Mouse (Mus musculus) hindbrain, embryonic 11.5 days (tissue): Measurements from ENCODE around the gene Ggct. TPM values are rescaled to one million over a fixed set of nuclear protein-coding genes. Genes with fewer than 3 reads are reported as not detected.

ENCODE experiments used
- ATAC-seq: fragments of 200-750 bp; cut with Nextera tagmentation; 2 replicates; pipeline ENCODE4 v1.8.0; 2017; ENCODE audit warnings: mild to moderate bottlenecking, moderate TSS enrichment, moderate library complexity; ENCODE audit not compliant: low FRiP score
- DNase-seq: peaks from one replicate; pipeline ENCODE4 v3.0.0-alpha.2; 2015; ENCODE audit warnings: low spot score
- H3K27ac ChIP-seq: fragments of 300-500 bp; sonication (generic); 2 replicates; pipeline ENCODE4 v1.5.1; 2014; ENCODE audit warnings: mild to moderate bottlenecking, low read depth, low read length
- H3K27me3 ChIP-seq: fragments of 300-500 bp; sonication (generic); 2 replicates; pipeline ENCODE4 v1.6.1; 2014; ENCODE audit warnings: mild to moderate bottlenecking, low read length, moderate library complexity, mixed read lengths; ENCODE audit not compliant: control insufficient read depth, insufficient read depth
- H3K36me3 ChIP-seq: fragments of 300-500 bp; sonication (generic); 2 replicates; pipeline ENCODE4 v1.6.1; 2014; ENCODE audit warnings: mild to moderate bottlenecking, low read length, moderate library complexity, mixed read lengths; ENCODE audit not compliant: control insufficient read depth, insufficient read depth
- H3K4me1 ChIP-seq: fragments of 300-500 bp; sonication (generic); replicated peaks from 2 replicates; pipeline ENCODE4 v1.6.1; 2014; ENCODE audit warnings: low read length, mixed read lengths; ENCODE audit not compliant: control insufficient read depth, insufficient read depth
- H3K4me2 ChIP-seq: fragments of 300-500 bp; sonication (generic); replicated peaks from 2 replicates; pipeline ENCODE4 v1.6.1; 2014; ENCODE audit warnings: mild to moderate bottlenecking, low read depth, low read length
- H3K4me3 ChIP-seq: fragments of 300-500 bp; sonication (generic); 2 replicates; pipeline ENCODE4 v1.5.1; 2014; ENCODE audit warnings: low read depth, low read length
- H3K9ac ChIP-seq: fragments of 300-500 bp; sonication (generic); 2 replicates; pipeline ENCODE4 v1.6.1; 2014; ENCODE audit warnings: low read depth, low read length
- H3K9me3 ChIP-seq: fragments of 300-500 bp; sonication (generic); 2 replicates; pipeline ENCODE4 v1.6.1; 2016; ENCODE audit warnings: low read length; ENCODE audit not compliant: control insufficient read depth
- WGBS: fragments of 180-500 bp; shearing (Covaris S2); extraction: QIAGEN DNeasy Blood & Tissue Kit; methylation state at CpG from one replicate; pipeline ENCODE4 v1.1.7; 2014; 5-methylcytosine and 5-hydroxymethylcytosine counted together
- polyA plus RNA-seq: library from polyadenylated mRNA; unstranded; fragments of >200 nt; fragmentation: Nextera tagmentation; extraction: Ambion mirVana; gene quantifications from 2 replicates; pipeline ENCODE4 v1.2.1, GENCODE M21; 2014

Ggct gene
- polyA plus RNA-seq, 1 experiment from 2014 or later: 18.9 TPM

DNA sequence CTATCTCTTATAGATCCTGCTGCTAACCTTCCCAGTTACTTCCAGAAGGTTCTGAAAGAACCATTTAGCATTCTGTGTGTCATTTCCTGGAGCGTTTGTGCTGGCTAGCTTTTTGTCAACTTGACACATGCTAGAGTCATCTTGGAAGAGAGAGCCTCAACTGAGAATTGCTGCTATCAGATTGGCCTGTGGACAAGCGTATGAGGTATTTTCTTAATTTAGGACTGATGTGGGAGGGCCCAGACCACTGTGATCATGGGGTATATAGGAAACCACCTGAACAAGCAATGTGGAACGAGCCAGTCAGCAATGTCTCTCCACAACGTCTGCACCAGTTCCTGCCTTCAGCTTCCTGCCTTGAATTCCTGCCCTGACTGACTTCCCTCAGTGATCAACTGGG is 10.8 kb upstream of the Ggct start:
- Histone ChIP-seq H3K9ac (no peak overlapping the region), H3K27me3 (no peaks in the 10 kb centered on the region), H3K4me1 (no peaks in the 10 kb centered on the region), H3K27ac (no peak overlapping the region), H3K4me3 (no peak overlapping the region), H3K9me3 (no peaks in the 10 kb centered on the region), H3K4me2 (no peak overlapping the region), H3K36me3 (no peaks in the 10 kb centered on the region)
- ATAC-seq (no peak), DNase-seq (no peak)
- WGBS: 83% methylated on average over 4 of the region's 4 CpGs

GRCm38 (mm10) chr6:55002438-55002837 is 9.7 kb upstream of the Ggct start:
- H3K9ac ChIP-seq: no peak overlapping the region
- H3K4me3 ChIP-seq: no peak overlapping the region
- ATAC-seq: no peak
- no peaks in the 10 kb centered on the region for H3K9me3 ChIP-seq
- no peak overlapping the region for H3K27ac ChIP-seq
- H3K27me3 ChIP-seq: no peaks in the 10 kb centered on the region
- 75% methylated on average over 4 of the region's 4 CpGs for WGBS
- DNase-seq: no peak
- H3K4me1 ChIP-seq: no peaks in the 10 kb centered on the region
- H3K4me2 ChIP-seq: no peak overlapping the region
- H3K36me3 ChIP-seq: no peaks in the 10 kb centered on the region

DNA sequence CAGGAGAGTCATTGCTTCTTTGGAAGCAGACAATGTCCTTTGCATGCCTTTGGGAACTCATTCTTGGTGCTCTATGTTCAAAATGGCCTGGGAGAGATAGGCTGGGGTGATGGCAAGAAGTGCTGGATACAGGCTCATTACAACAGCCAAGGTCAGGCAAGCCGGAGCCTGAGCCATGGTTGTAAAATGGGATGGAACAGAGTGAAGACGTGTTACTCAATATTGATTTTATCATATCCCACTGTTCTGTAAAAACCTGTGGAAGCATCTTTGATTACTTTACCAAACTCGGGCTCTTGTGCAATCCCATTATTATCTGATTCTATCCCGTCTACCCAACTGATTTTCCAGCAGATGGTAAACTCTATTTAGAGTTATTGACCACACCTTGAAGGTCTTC is 8.6 kb upstream of the Ggct start:
- WGBS: 86% methylated on average over 4 of the region's 4 CpGs
- no peaks in the 10 kb centered on the region for H3K9me3 ChIP-seq
- H3K27ac ChIP-seq: no peak overlapping the region
- H3K9ac ChIP-seq: no peak overlapping the region
- H3K27me3 ChIP-seq: no peaks in the 10 kb centered on the region
- H3K36me3 ChIP-seq: no peaks in the 10 kb centered on the region
- DNase-seq (no peak), ATAC-seq (no peak)
- no peak overlapping the region for H3K4me2 ChIP-seq
- H3K4me1 ChIP-seq: no peaks in the 10 kb centered on the region
- no peak overlapping the region for H3K4me3 ChIP-seq

DNA sequence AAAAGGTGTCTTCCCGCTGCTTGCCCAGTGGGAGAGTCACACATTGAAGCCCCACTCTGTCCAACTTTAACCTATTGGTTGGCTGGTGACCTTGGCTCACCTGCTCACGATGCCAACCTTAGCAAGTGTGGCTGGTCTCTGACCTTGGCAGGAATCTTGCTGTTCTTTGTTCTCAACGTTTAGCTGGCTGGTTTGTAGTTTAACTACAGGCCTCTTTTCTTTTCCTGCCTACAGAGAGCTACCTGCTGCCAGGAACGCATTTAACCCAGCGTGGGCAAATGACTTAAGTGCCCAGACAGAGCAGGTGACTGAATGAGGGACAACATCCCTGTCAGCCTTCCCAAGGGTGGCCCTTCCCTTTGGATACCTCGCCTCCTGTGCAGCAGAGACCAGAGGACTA is 5.0 kb upstream of the Ggct start:
- DNase-seq (no peak), ATAC-seq (no peak)
- no peaks in the 10 kb centered on the region for H3K36me3 ChIP-seq
- no peaks in the 10 kb centered on the region for H3K9me3 ChIP-seq
- no peaks in the 10 kb centered on the region for H3K27me3 ChIP-seq
- H3K4me2 ChIP-seq: no peak overlapping the region
- no peak overlapping the region for H3K9ac ChIP-seq
- no peak overlapping the region for H3K4me3 ChIP-seq
- 84% methylated on average over 6 of the region's 6 CpGs for WGBS
- no peaks in the 10 kb centered on the region for H3K4me1 ChIP-seq
- H3K27ac ChIP-seq: no peak overlapping the region

DNA sequence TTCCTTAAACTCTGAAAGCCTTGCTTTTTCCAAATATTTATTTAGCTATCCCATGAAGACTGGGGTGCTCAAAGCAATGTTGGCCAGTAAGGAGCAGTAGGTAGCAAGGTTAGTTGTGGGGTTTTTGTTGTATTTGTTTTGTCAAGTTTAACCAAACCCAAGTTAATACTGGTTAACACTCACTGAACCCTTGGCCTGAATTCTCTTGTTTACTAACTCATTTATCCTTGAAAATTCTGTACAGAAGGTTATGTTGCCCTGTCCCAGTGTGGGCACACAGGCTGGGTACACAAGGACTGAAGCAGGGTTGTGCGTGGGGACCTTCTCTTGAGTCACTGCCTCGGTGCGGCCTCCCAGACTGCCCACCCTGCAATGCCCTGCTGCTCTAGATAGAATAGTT is 3.6 kb upstream of the Ggct start:
- H3K4me1 ChIP-seq: no peaks in the 10 kb centered on the region
- no peak overlapping the region for H3K4me3 ChIP-seq
- H3K27me3 ChIP-seq: no peaks in the 10 kb centered on the region
- no peak overlapping the region for H3K27ac ChIP-seq
- no peaks in the 10 kb centered on the region for H3K9me3 ChIP-seq
- no peak overlapping the region for H3K4me2 ChIP-seq
- no peak for DNase-seq
- ATAC-seq: no peak
- no peaks in the 10 kb centered on the region for H3K36me3 ChIP-seq
- H3K9ac ChIP-seq: no peak overlapping the region
- WGBS: 91% methylated on average over 3 of the region's 3 CpGs

GRCm38 (mm10) chr6:54992141-54992540 is 609 bp downstream of the Ggct start:
- Histone ChIP-seq H3K27ac (no peak overlapping the region), H3K4me3 (peak overlapping the region; percentile 53), H3K4me2 (peak overlapping the region; percentile 87), H3K27me3 (no peaks in the 10 kb centered on the region), H3K4me1 (no peaks in the 10 kb centered on the region), H3K9ac (peak overlapping the region; percentile 54; the same call in 1 of the 2 replicates), H3K9me3 (no peaks in the 10 kb centered on the region), H3K36me3 (no peaks in the 10 kb centered on the region)
- 5% methylated on average over 7 of the region's 7 CpGs for WGBS
- ATAC-seq (no peak), DNase-seq (no peak)

DNA sequence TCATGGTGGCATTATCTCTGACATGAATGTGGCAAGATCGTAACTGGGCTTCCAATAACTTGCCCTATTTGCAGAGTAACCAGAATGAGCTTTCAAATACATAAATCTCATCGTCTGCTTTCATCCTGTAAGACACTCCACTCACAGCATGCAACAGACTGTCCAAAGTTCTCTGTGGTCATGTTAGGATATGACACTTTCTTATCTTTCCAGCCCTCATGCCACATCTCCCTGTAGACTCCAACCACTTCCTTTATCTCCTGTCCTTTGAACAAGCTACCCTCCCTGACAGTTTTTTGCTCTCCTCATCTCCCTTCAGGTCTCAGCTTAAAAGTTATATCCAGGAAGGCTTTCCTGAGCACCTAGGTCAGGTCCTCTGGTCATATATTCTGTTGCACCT is 1.6 kb downstream of the Ggct start:
- no peaks in the 10 kb centered on the region for H3K4me1 ChIP-seq
- no peaks in the 10 kb centered on the region for H3K9me3 ChIP-seq
- no peak overlapping the region for H3K4me2 ChIP-seq
- no peak overlapping the region for H3K4me3 ChIP-seq
- WGBS: 91% methylated on average over 2 of the region's 2 CpGs
- H3K27me3 ChIP-seq: no peaks in the 10 kb centered on the region
- H3K36me3 ChIP-seq: no peaks in the 10 kb centered on the region
- no peak overlapping the region for H3K27ac ChIP-seq
- no peak overlapping the region for H3K9ac ChIP-seq
- no peak for DNase-seq
- ATAC-seq: no peak

GRCm38 (mm10) chr6:54988141-54988540 is 4.6 kb downstream of the Ggct start:
- no peak overlapping the region for H3K4me2 ChIP-seq
- no peaks in the 10 kb centered on the region for H3K4me1 ChIP-seq
- H3K4me3 ChIP-seq: no peak overlapping the region
- H3K36me3 ChIP-seq: no peaks in the 10 kb centered on the region
- H3K9ac ChIP-seq: no peak overlapping the region
- DNase-seq (no peak), ATAC-seq (no peak)
- no peaks in the 10 kb centered on the region for H3K27me3 ChIP-seq
- no peaks in the 10 kb centered on the region for H3K9me3 ChIP-seq
- no peak overlapping the region for H3K27ac ChIP-seq
- 98% methylated on average over 6 of the region's 6 CpGs for WGBS

DNA sequence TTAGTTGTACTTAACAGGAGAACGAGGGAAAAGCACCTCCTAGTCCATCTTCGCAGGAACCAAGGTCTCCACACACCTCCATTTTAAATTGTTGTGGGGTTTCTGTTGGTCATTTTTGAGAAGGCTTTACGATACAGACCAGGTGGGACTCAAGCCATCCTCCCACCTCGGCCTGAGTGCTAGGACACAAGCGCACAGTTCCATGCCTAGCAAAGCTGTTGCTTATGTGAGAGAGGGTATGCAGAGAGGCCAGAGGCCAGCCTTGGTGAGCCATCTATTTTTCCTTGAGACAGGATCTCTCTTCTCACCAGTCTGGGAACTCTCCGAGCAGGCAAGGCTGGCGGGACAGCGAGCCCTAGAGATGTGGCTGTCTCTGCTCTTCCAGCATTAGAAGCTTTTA is 8.7 kb downstream of the Ggct start:
- Histone ChIP-seq H3K4me3 (no peak overlapping the region), H3K27me3 (no peaks in the 10 kb centered on the region), H3K9me3 (no peaks in the 10 kb centered on the region), H3K4me1 (no peaks in the 10 kb centered on the region), H3K4me2 (no peak overlapping the region), H3K27ac (no peak overlapping the region), H3K9ac (no peak overlapping the region), H3K36me3 (no peaks in the 10 kb centered on the region)
- no peak for ATAC-seq
- 95% methylated on average over 8 of the region's 8 CpGs for WGBS
- DNase-seq: no peak
